Mouse (Mus musculus) liver, embryonic 13.5 days (tissue): ENCODE measurements at regions not wholly inside any gene's neighbourhood (a gene's known extent, or its start where the extent isn't known, plus 50 kb on each side); places are given as distances from the start of the nearest gene placed in this dataset.

Source experiments
- ATAC-seq: fragments of 200-750 bp; cut with Nextera tagmentation; 2 replicates; pipeline ENCODE4 v1.8.0; 2017; ENCODE audit warnings: low read depth, mild to moderate bottlenecking, moderate number of reproducible peaks, moderate library complexity
- DNase-seq: peaks from one replicate; pipeline ENCODE4 v3.0.0; 2022
- H3K27ac ChIP-seq: fragments of 300-500 bp; sonication (generic); 2 replicates; pipeline ENCODE4 v1.5.1; 2015; ENCODE audit warnings: moderate library complexity, mild to moderate bottlenecking, inconsistent platforms
- H3K27me3 ChIP-seq: fragments of 300-500 bp; sonication (generic); 2 replicates; pipeline ENCODE4 v1.6.1; 2015; ENCODE audit warnings: mild to moderate bottlenecking, inconsistent platforms
- H3K36me3 ChIP-seq: fragments of 300-500 bp; sonication (generic); 2 replicates; pipeline ENCODE4 v1.6.1; 2015; ENCODE audit warnings: mild to moderate bottlenecking, inconsistent platforms
- H3K4me1 ChIP-seq: fragments of 300-500 bp; sonication (generic); replicated peaks from 2 replicates; pipeline ENCODE4 v1.6.1; 2015; ENCODE audit warnings: inconsistent platforms
- H3K4me2 ChIP-seq: fragments of 300-500 bp; sonication (generic); 2 replicates; pipeline ENCODE4 v1.6.1; 2015; ENCODE audit warnings: inconsistent platforms, mild to moderate bottlenecking, moderate library complexity
- H3K4me3 ChIP-seq: fragments of 300-500 bp; sonication (generic); replicated peaks from 2 replicates; pipeline ENCODE4 v1.5.1; 2015; ENCODE audit warnings: mild to moderate bottlenecking, inconsistent platforms
- H3K9ac ChIP-seq: fragments of 300-500 bp; sonication (generic); 2 replicates; pipeline ENCODE4 v1.6.1; 2015; ENCODE audit warnings: mild to moderate bottlenecking, inconsistent platforms
- H3K9me3 ChIP-seq: fragments of 300-500 bp; sonication (generic); replicated peaks from 2 replicates; pipeline ENCODE4 v1.6.1; 2016; ENCODE audit warnings: inconsistent platforms
- WGBS: fragments of 180-500 bp; shearing (Covaris S2); methylation state at CpG from one replicate; pipeline ENCODE4 v1.1.7; 2015; ENCODE audit not compliant: insufficient replicate concordance; 5-methylcytosine and 5-hydroxymethylcytosine counted together

GRCm38 (mm10) chr11:37582236-37582635, 346.5 kb upstream of the Tenm2 start:
- Histone ChIP-seq H3K27me3 (no peaks in the 10 kb centered on the region), H3K27ac (no peak overlapping the region), H3K36me3 (no peaks in the 10 kb centered on the region), H3K4me2 (no peak overlapping the region), H3K4me1 (no peaks in the 10 kb centered on the region), H3K4me3 (no peak overlapping the region), H3K9ac (no peak overlapping the region), H3K9me3 (no peaks in the 10 kb centered on the region)
- DNase-seq = no peak
- WGBS = 42% methylated on average over 2 of the region's 2 CpGs
- ATAC-seq = no peak

- Histone ChIP-seq H3K9me3 (no peaks in the 10 kb centered on the region), H3K27me3 (no peaks in the 10 kb centered on the region), H3K4me1 (no peaks in the 10 kb centered on the region), H3K4me3 (no peak overlapping the region), H3K36me3 (no peaks in the 10 kb centered on the region), H3K9ac (no peak overlapping the region), H3K27ac (no peak overlapping the region), H3K4me2 (no peak overlapping the region)
- DNase-seq (no peak), ATAC-seq (no peak)
- 47% methylated on average over 2 of the region's 2 CpGs for WGBS
These were observed 297.9 kb upstream of the Tenm2 start for GRCm38 (mm10) chr11:37533624-37534023.

GRCm38 (mm10) chr11:37532476-37532875, 296.7 kb upstream of the Tenm2 start:
- Histone ChIP-seq H3K36me3 (no peaks in the 10 kb centered on the region), H3K27me3 (no peaks in the 10 kb centered on the region), H3K4me3 (no peak overlapping the region), H3K4me1 (no peaks in the 10 kb centered on the region), H3K27ac (no peak overlapping the region), H3K9me3 (no peaks in the 10 kb centered on the region), H3K4me2 (no peak overlapping the region), H3K9ac (no peak overlapping the region)
- ATAC-seq (no peak), DNase-seq (no peak)
- 27% methylated on average over 2 of the region's 2 CpGs for WGBS

GRCm38 (mm10) chr11:37498463-37499015, 262.8 kb upstream of the Tenm2 start:
- no peaks in the 10 kb centered on the region for H3K9me3 ChIP-seq
- no peaks in the 10 kb centered on the region for H3K36me3 ChIP-seq
- DNase-seq (no peak), ATAC-seq (no peak)
- H3K27me3 ChIP-seq = no peaks in the 10 kb centered on the region
- 49% methylated on average over 3 of the region's 3 CpGs for WGBS
- H3K4me3 ChIP-seq = no peak overlapping the region
- no peak overlapping the region for H3K9ac ChIP-seq
- no peak overlapping the region for H3K4me2 ChIP-seq
- H3K27ac ChIP-seq = no peak overlapping the region
- no peaks in the 10 kb centered on the region for H3K4me1 ChIP-seq

GRCm38 (mm10) chr11:37497874-37498273, 262.1 kb upstream of the Tenm2 start:
- no peak for ATAC-seq
- Histone ChIP-seq H3K4me1 (no peaks in the 10 kb centered on the region), H3K27ac (no peak overlapping the region), H3K9me3 (no peaks in the 10 kb centered on the region), H3K27me3 (no peaks in the 10 kb centered on the region), H3K4me2 (no peak overlapping the region), H3K9ac (no peak overlapping the region), H3K36me3 (no peaks in the 10 kb centered on the region), H3K4me3 (no peak overlapping the region)
- WGBS = 60% methylated on average over 9 of the region's 9 CpGs
- DNase-seq = no peak

GRCm38 (mm10) chr11:37480236-37480635, 244.5 kb upstream of the Tenm2 start:
- H3K4me2 ChIP-seq = no peak overlapping the region
- no peak overlapping the region for H3K9ac ChIP-seq
- ATAC-seq (no peak), DNase-seq (no peak)
- H3K4me3 ChIP-seq = no peak overlapping the region
- no peaks in the 10 kb centered on the region for H3K4me1 ChIP-seq
- H3K27ac ChIP-seq = no peak overlapping the region
- no peaks in the 10 kb centered on the region for H3K9me3 ChIP-seq
- H3K36me3 ChIP-seq = no peaks in the 10 kb centered on the region
- 65% methylated on average over 3 of the region's 3 CpGs for WGBS
- no peaks in the 10 kb centered on the region for H3K27me3 ChIP-seq

GRCm38 (mm10) chr11:37478970-37479482, 243.3 kb upstream of the Tenm2 start:
- ATAC-seq = no peak
- H3K4me2 ChIP-seq = no peak overlapping the region
- H3K9me3 ChIP-seq = no peaks in the 10 kb centered on the region
- H3K27ac ChIP-seq = no peak overlapping the region
- H3K36me3 ChIP-seq = no peaks in the 10 kb centered on the region
- H3K4me1 ChIP-seq = no peaks in the 10 kb centered on the region
- H3K4me3 ChIP-seq = no peak overlapping the region
- 72% methylated on average over 6 of the region's 6 CpGs for WGBS
- no peak overlapping the region for H3K9ac ChIP-seq
- DNase-seq = no peak
- no peaks in the 10 kb centered on the region for H3K27me3 ChIP-seq

GRCm38 (mm10) chr11:37474068-37474467, 238.3 kb upstream of the Tenm2 start:
- no peaks in the 10 kb centered on the region for H3K9me3 ChIP-seq
- no peak overlapping the region for H3K27ac ChIP-seq
- WGBS = 46% methylated on average over 6 of the region's 6 CpGs
- H3K4me2 ChIP-seq = no peak overlapping the region
- no peaks in the 10 kb centered on the region for H3K4me1 ChIP-seq
- H3K36me3 ChIP-seq = no peaks in the 10 kb centered on the region
- no peak for ATAC-seq
- no peaks in the 10 kb centered on the region for H3K27me3 ChIP-seq
- no peak overlapping the region for H3K9ac ChIP-seq
- DNase-seq = no peak
- no peak overlapping the region for H3K4me3 ChIP-seq

- no peak for DNase-seq
- Histone ChIP-seq H3K27me3 (no peaks in the 10 kb centered on the region), H3K9me3 (no peaks in the 10 kb centered on the region), H3K4me1 (no peaks in the 10 kb centered on the region), H3K9ac (no peak overlapping the region), H3K27ac (no peak overlapping the region), H3K4me3 (no peak overlapping the region), H3K36me3 (no peaks in the 10 kb centered on the region), H3K4me2 (no peak overlapping the region)
- ATAC-seq = no peak
- 67% methylated on average over 9 of the region's 9 CpGs for WGBS
These were observed 228.1 kb upstream of the Tenm2 start for GRCm38 (mm10) chr11:37463658-37464420.

- Histone ChIP-seq H3K27me3 (no peaks in the 10 kb centered on the region), H3K9me3 (no peaks in the 10 kb centered on the region), H3K27ac (no peak overlapping the region), H3K4me2 (no peak overlapping the region), H3K4me1 (no peaks in the 10 kb centered on the region), H3K36me3 (no peaks in the 10 kb centered on the region), H3K9ac (no peak overlapping the region), H3K4me3 (no peak overlapping the region)
- 58% methylated on average over 4 of the region's 4 CpGs for WGBS
- ATAC-seq (no peak), DNase-seq (no peak)
These were observed 226.6 kb upstream of the Tenm2 start for GRCm38 (mm10) chr11:37462375-37462774.

GRCm38 (mm10) chr11:37447361-37447760, 211.6 kb upstream of the Tenm2 start:
- no peak for ATAC-seq
- Histone ChIP-seq H3K4me3 (no peak overlapping the region), H3K4me1 (no peaks in the 10 kb centered on the region)

GRCm38 (mm10) chr11:37446626-37447025, 210.9 kb upstream of the Tenm2 start:
- 37% methylated on average over 1 of the region's 1 CpGs for WGBS
- no peak overlapping the region for H3K4me2 ChIP-seq
- DNase-seq (no peak), ATAC-seq (no peak)
- no peaks in the 10 kb centered on the region for H3K9me3 ChIP-seq
- no peak overlapping the region for H3K27ac ChIP-seq
- no peaks in the 10 kb centered on the region for H3K27me3 ChIP-seq
- no peak overlapping the region for H3K9ac ChIP-seq
- no peaks in the 10 kb centered on the region for H3K4me1 ChIP-seq
- H3K36me3 ChIP-seq = no peaks in the 10 kb centered on the region
- H3K4me3 ChIP-seq = no peak overlapping the region

More at GRCm38 (mm10) chr11:37447361-37447760, 211.6 kb upstream of the Tenm2 start:
- Histone ChIP-seq H3K9ac (no peak overlapping the region), H3K36me3 (no peaks in the 10 kb centered on the region), H3K4me2 (no peak overlapping the region), H3K27ac (no peak overlapping the region), H3K27me3 (no peaks in the 10 kb centered on the region), H3K9me3 (no peaks in the 10 kb centered on the region)
- no peak for DNase-seq
